Mouse (Mus musculus): ENCODE results near the gene Cttn. TPM values are rescaled to one million over a fixed set of nuclear protein-coding genes. Genes with fewer than 3 reads are reported as not detected.

The Cttn gene
- polyA plus RNA-seq, 1 experiment from 2014 or later = 202 TPM

- DNase-seq (ENCODE audit: low spot score) (no peak), ATAC-seq (ENCODE audit: insufficient read depth, low FRiP score, low TSS enrichment) (no peak)
- Histone ChIP-seq H3K9ac (ENCODE audit: low read length) (no peak overlapping the region), H3K36me3 (ENCODE audit: control insufficient read depth, insufficient read depth, low read length) (no peaks in the 10 kb centered on the region), H3K27me3 (ENCODE audit: control insufficient read depth, insufficient read depth, low read length) (no peaks in the 10 kb centered on the region), H3K4me3 (ENCODE audit: low read depth, low read length) (no peak overlapping the region), H3K9me3 (ENCODE audit: control insufficient read depth, low read length) (no peaks in the 10 kb centered on the region), H3K4me2 (ENCODE audit: low read depth) (no peak overlapping the region), H3K27ac (ENCODE audit: low read depth, low read length) (no peak overlapping the region), H3K4me1 (ENCODE audit: control insufficient read depth, insufficient read depth, low read length) (peaks cover 8% of the 10 kb centered on the region; the same call in 1 of the 2 replicates)
- WGBS = 76% methylated on average over 2 of the region's 2 CpGs
Measured at GRCm38 (mm10) chr7:144417234-144417633, 53.6 kb downstream of the Cttn start.

GRCm38 (mm10) chr7:144415795-144416194 lies 55.0 kb downstream of the Cttn start:
- Histone ChIP-seq H3K4me2 (ENCODE audit: low read depth) (no peak overlapping the region), H3K4me1 (ENCODE audit: control insufficient read depth, insufficient read depth, low read length) (peaks cover 10% of the 10 kb centered on the region; the same call in 1 of the 2 replicates), H3K27ac (ENCODE audit: low read depth, low read length) (no peak overlapping the region), H3K9me3 (ENCODE audit: control insufficient read depth, low read length) (no peaks in the 10 kb centered on the region), H3K9ac (ENCODE audit: low read length) (no peak overlapping the region), H3K27me3 (ENCODE audit: control insufficient read depth, insufficient read depth, low read length) (no peaks in the 10 kb centered on the region), H3K36me3 (ENCODE audit: control insufficient read depth, insufficient read depth, low read length) (no peaks in the 10 kb centered on the region), H3K4me3 (ENCODE audit: low read depth, low read length) (no peak overlapping the region)
- DNase-seq (ENCODE audit: low spot score) (no peak), ATAC-seq (ENCODE audit: insufficient read depth, low FRiP score, low TSS enrichment) (no peak)
- WGBS = 83% methylated on average over 4 of the region's 4 CpGs

- H3K4me2 ChIP-seq (ENCODE audit: low read depth) = no peak overlapping the region
- H3K27ac ChIP-seq (ENCODE audit: low read depth, low read length) = no peak overlapping the region
- H3K4me1 ChIP-seq (ENCODE audit: control insufficient read depth, insufficient read depth, low read length) = peaks cover 7% of the 10 kb centered on the region; the same call in 1 of the 2 replicates
- DNase-seq (ENCODE audit: low spot score) = no peak
- no peak for ATAC-seq (ENCODE audit: insufficient read depth, low FRiP score, low TSS enrichment)
- H3K4me3 ChIP-seq (ENCODE audit: low read depth, low read length) = no peak overlapping the region
- WGBS = 87% methylated on average over 5 of the region's 5 CpGs
- no peaks in the 10 kb centered on the region for H3K27me3 ChIP-seq (ENCODE audit: control insufficient read depth, insufficient read depth, low read length)
- H3K9me3 ChIP-seq (ENCODE audit: control insufficient read depth, low read length) = no peaks in the 10 kb centered on the region
- H3K36me3 ChIP-seq (ENCODE audit: control insufficient read depth, insufficient read depth, low read length) = no peaks in the 10 kb centered on the region
- H3K9ac ChIP-seq (ENCODE audit: low read length) = no peak overlapping the region
Measured at GRCm38 (mm10) chr7:144414632-144415031, 56.2 kb downstream of the Cttn start.

- WGBS = 59% methylated on average over 22 of the region's 22 CpGs
- Histone ChIP-seq H3K9me3 (ENCODE audit: control insufficient read depth, low read length) (no peaks in the 10 kb centered on the region), H3K27ac (ENCODE audit: low read depth, low read length) (no peak overlapping the region), H3K36me3 (ENCODE audit: control insufficient read depth, insufficient read depth, low read length) (no peaks in the 10 kb centered on the region), H3K27me3 (ENCODE audit: control insufficient read depth, insufficient read depth, low read length) (no peaks in the 10 kb centered on the region), H3K4me3 (ENCODE audit: low read depth, low read length) (no peak overlapping the region), H3K4me1 (ENCODE audit: control insufficient read depth, insufficient read depth, low read length) (0 out of 2 replicates have a peak, but pooled peaks cover 3% of the 10 kb centered on the region), H3K9ac (ENCODE audit: low read length) (no peak overlapping the region), H3K4me2 (ENCODE audit: low read depth) (no peak overlapping the region)
- DNase-seq (ENCODE audit: low spot score) (peak; percentile 23), ATAC-seq (ENCODE audit: insufficient read depth, low FRiP score, low TSS enrichment) (no peak)
Measured at GRCm38 (mm10) chr7:144411967-144412906, 58.6 kb downstream of the Cttn start.

GRCm38 (mm10) chr7:144409682-144410081 lies 61.1 kb downstream of the Cttn start:
- DNase-seq (ENCODE audit: low spot score) (no peak), ATAC-seq (ENCODE audit: insufficient read depth, low FRiP score, low TSS enrichment) (no peak)
- Histone ChIP-seq H3K27me3 (ENCODE audit: control insufficient read depth, insufficient read depth, low read length) (no peaks in the 10 kb centered on the region), H3K4me3 (ENCODE audit: low read depth, low read length) (no peak overlapping the region), H3K36me3 (ENCODE audit: control insufficient read depth, insufficient read depth, low read length) (no peaks in the 10 kb centered on the region), H3K9me3 (ENCODE audit: control insufficient read depth, low read length) (no peaks in the 10 kb centered on the region), H3K4me2 (ENCODE audit: low read depth) (no peak overlapping the region), H3K27ac (ENCODE audit: low read depth, low read length) (no peak overlapping the region), H3K4me1 (ENCODE audit: control insufficient read depth, insufficient read depth, low read length) (0 out of 2 replicates have a peak, but pooled peaks cover 3% of the 10 kb centered on the region), H3K9ac (ENCODE audit: low read length) (no peak overlapping the region)
- 79% methylated on average over 18 of the region's 18 CpGs for WGBS

GRCm38 (mm10) chr7:144408464-144409000 lies 62.3 kb downstream of the Cttn start:
- ATAC-seq (ENCODE audit: insufficient read depth, low FRiP score, low TSS enrichment) (no peak), DNase-seq (ENCODE audit: low spot score) (no peak)
- H3K4me2 ChIP-seq (ENCODE audit: low read depth) = no peak overlapping the region
- H3K4me3 ChIP-seq (ENCODE audit: low read depth, low read length) = no peak overlapping the region
- no peaks in the 10 kb centered on the region for H3K36me3 ChIP-seq (ENCODE audit: control insufficient read depth, insufficient read depth, low read length)
- no peak overlapping the region for H3K27ac ChIP-seq (ENCODE audit: low read depth, low read length)
- 87% methylated on average over 2 of the region's 2 CpGs for WGBS
- H3K27me3 ChIP-seq (ENCODE audit: control insufficient read depth, insufficient read depth, low read length) = no peaks in the 10 kb centered on the region
- no peak overlapping the region for H3K9ac ChIP-seq (ENCODE audit: low read length)
- 0 out of 2 replicates have a peak, but pooled peaks cover 3% of the 10 kb centered on the region for H3K4me1 ChIP-seq (ENCODE audit: control insufficient read depth, insufficient read depth, low read length)
- no peaks in the 10 kb centered on the region for H3K9me3 ChIP-seq (ENCODE audit: control insufficient read depth, low read length)

GRCm38 (mm10) chr7:144407675-144408074 lies 63.1 kb downstream of the Cttn start:
- Histone ChIP-seq H3K36me3 (ENCODE audit: control insufficient read depth, insufficient read depth, low read length) (no peaks in the 10 kb centered on the region), H3K9me3 (ENCODE audit: control insufficient read depth, low read length) (no peaks in the 10 kb centered on the region), H3K27me3 (ENCODE audit: control insufficient read depth, insufficient read depth, low read length) (no peaks in the 10 kb centered on the region), H3K4me3 (ENCODE audit: low read depth, low read length) (no peak overlapping the region), H3K4me2 (ENCODE audit: low read depth) (no peak overlapping the region), H3K9ac (ENCODE audit: low read length) (no peak overlapping the region), H3K27ac (ENCODE audit: low read depth, low read length) (no peak overlapping the region), H3K4me1 (ENCODE audit: control insufficient read depth, insufficient read depth, low read length) (0 out of 2 replicates have a peak, but pooled peaks cover 3% of the 10 kb centered on the region)
- DNase-seq (ENCODE audit: low spot score) = no peak
- no peak for ATAC-seq (ENCODE audit: insufficient read depth, low FRiP score, low TSS enrichment)
- 76% methylated on average over 4 of the region's 4 CpGs for WGBS

- no peaks in the 10 kb centered on the region for H3K4me1 ChIP-seq (ENCODE audit: control insufficient read depth, insufficient read depth, low read length)
- H3K36me3 ChIP-seq (ENCODE audit: control insufficient read depth, insufficient read depth, low read length) = no peaks in the 10 kb centered on the region
- no peaks in the 10 kb centered on the region for H3K9me3 ChIP-seq (ENCODE audit: control insufficient read depth, low read length)
- H3K27ac ChIP-seq (ENCODE audit: low read depth, low read length) = no peak overlapping the region
- no peak overlapping the region for H3K4me2 ChIP-seq (ENCODE audit: low read depth)
- WGBS = 65% methylated on average over 4 of the region's 4 CpGs
- H3K4me3 ChIP-seq (ENCODE audit: low read depth, low read length) = no peak overlapping the region
- no peaks in the 10 kb centered on the region for H3K27me3 ChIP-seq (ENCODE audit: control insufficient read depth, insufficient read depth, low read length)
- DNase-seq (ENCODE audit: low spot score) (no peak), ATAC-seq (ENCODE audit: insufficient read depth, low FRiP score, low TSS enrichment) (no peak)
- H3K9ac ChIP-seq (ENCODE audit: low read length) = no peak overlapping the region
Measured at GRCm38 (mm10) chr7:144402492-144402891, 68.3 kb downstream of the Cttn start.

All from neural tube, embryonic 11.5 days (tissue).